Mouse (Mus musculus): ENCODE measurements at regions not wholly inside any gene's neighbourhood (a gene's known extent, or its start where the extent isn't known, plus 50 kb on each side); places are given as distances from the start of the nearest gene placed in this dataset.
"Not testable (repeated sequence)": the region's sequence is repeated elsewhere in the genome, so short reads cannot be mapped to it uniquely, and the experiment has no call there.

- no peak for DNase-seq
Observed at GRCm38 (mm10) chr3:152040751-152041150, 125.3 kb downstream of the Gipc2 start.

- DNase-seq: not testable (repeated sequence)
Observed at GRCm38 (mm10) chr3:152036819-152037218, 129.2 kb downstream of the Gipc2 start.

- no peak for DNase-seq
Observed at GRCm38 (mm10) chr3:152035416-152035815, 130.6 kb downstream of the Gipc2 start.

- DNase-seq: no peak
Observed at GRCm38 (mm10) chr3:152034686-152035085, 131.3 kb downstream of the Gipc2 start.

GRCm38 (mm10) chr3:152034221-152034620 lies 131.8 kb downstream of the Gipc2 start:
- DNase-seq: no peak

GRCm38 (mm10) chr3:152032663-152033318 lies 133.2 kb downstream of the Gipc2 start:
- no peak for DNase-seq

GRCm38 (mm10) chr3:152028695-152029094 lies 137.3 kb downstream of the Gipc2 start:
- DNase-seq: no peak

- no peak for DNase-seq
Observed at GRCm38 (mm10) chr3:152026034-152026433, 140.0 kb downstream of the Gipc2 start.

- no peak for DNase-seq
Observed at GRCm38 (mm10) chr3:152025122-152025521, 140.9 kb downstream of the Gipc2 start.

GRCm38 (mm10) chr3:152006747-152007146 lies 159.3 kb downstream of the Gipc2 start:
- no peak for DNase-seq

GRCm38 (mm10) chr3:152005366-152006025 lies 160.5 kb downstream of the Gipc2 start:
- no peak for DNase-seq

- no peak for DNase-seq
Observed at GRCm38 (mm10) chr3:152004411-152004955, 161.5 kb downstream of the Gipc2 start.

GRCm38 (mm10) chr3:151997534-151998107 lies 160.2 kb upstream of the Ptgfr start:
- no peak for DNase-seq

- DNase-seq: no peak
Observed at GRCm38 (mm10) chr3:151997111-151997510, 159.7 kb upstream of the Ptgfr start.

- no peak for DNase-seq
Observed at GRCm38 (mm10) chr3:151988221-151988620, 150.8 kb upstream of the Ptgfr start.

GRCm38 (mm10) chr3:151978136-151978535 lies 140.7 kb upstream of the Ptgfr start:
- DNase-seq: no peak

GRCm38 (mm10) chr3:151977651-151978050 lies 140.2 kb upstream of the Ptgfr start:
- DNase-seq: no peak

- DNase-seq: no peak
Observed at GRCm38 (mm10) chr3:151949865-151950264, 112.4 kb upstream of the Ptgfr start.

- DNase-seq: no peak
Observed at GRCm38 (mm10) chr3:151948015-151948645, 110.7 kb upstream of the Ptgfr start.

- DNase-seq: no peak
Observed at GRCm38 (mm10) chr3:151945916-151946315, 108.5 kb upstream of the Ptgfr start.

GRCm38 (mm10) chr3:151943542-151943941 lies 106.1 kb upstream of the Ptgfr start:
- DNase-seq: no peak

- no peak for DNase-seq
Observed at GRCm38 (mm10) chr3:151938472-151939029, 101.1 kb upstream of the Ptgfr start.

- no peak for DNase-seq
Observed at GRCm38 (mm10) chr3:151931656-151932055, 94.2 kb upstream of the Ptgfr start.

Measured in kidney, adult 18-20 months (tissue).